Mouse (Mus musculus): Measurements from ENCODE around the gene Zfp1.

- TF ChIP-seq CTCF (IDR thresholded peaks at IDR 0.05; ENCODE audit: borderline replicate concordance, control insufficient read depth, extremely low read depth, insufficient read depth, low read length, poor library complexity) (no peak), POLR2A (IDR thresholded peaks at IDR 0.05; ENCODE audit: control insufficient read depth, extremely low read depth, insufficient read depth, low read length, poor library complexity) (no peak)
Measured at GRCm38 (mm10) chr8:111617812-111618211, 25.4 kb upstream of the Zfp1 start.
